Mouse (Mus musculus): ENCODE measurements around the gene Lcmt1. TPM values are rescaled to one million over a fixed set of nuclear protein-coding genes. Genes with fewer than 3 reads are reported as not detected.

Lcmt1 gene
- polyA plus RNA-seq, 1 experiment from 2014 or later: 61.0 TPM

- whole genome bisulfite sequencing: 87% methylated on average over 3 of the region's 3 CpGs
- Histone ChIP-seq H3K36me3 (peaks cover under 1% of the 10 kb centered on the region; the same call in 1 of the 2 replicates), H3K4me3 (no peak overlapping the region), H3K27me3 (ENCODE audit: low read depth, poor library complexity, severe bottlenecking) (no peaks in the 10 kb centered on the region), H3K4me1 (peaks cover 50% of the 10 kb centered on the region), H3K27ac (replicated peaks) (no peak overlapping the region), H3K9me3 (replicated peaks) (no peaks in the 10 kb centered on the region)
- DNase-seq (ENCODE audit: low spot score): no peak
These were observed 24.5 kb upstream of the Lcmt1 start for GRCm38 (mm10) chr7:123345041-123345544.

DNA sequence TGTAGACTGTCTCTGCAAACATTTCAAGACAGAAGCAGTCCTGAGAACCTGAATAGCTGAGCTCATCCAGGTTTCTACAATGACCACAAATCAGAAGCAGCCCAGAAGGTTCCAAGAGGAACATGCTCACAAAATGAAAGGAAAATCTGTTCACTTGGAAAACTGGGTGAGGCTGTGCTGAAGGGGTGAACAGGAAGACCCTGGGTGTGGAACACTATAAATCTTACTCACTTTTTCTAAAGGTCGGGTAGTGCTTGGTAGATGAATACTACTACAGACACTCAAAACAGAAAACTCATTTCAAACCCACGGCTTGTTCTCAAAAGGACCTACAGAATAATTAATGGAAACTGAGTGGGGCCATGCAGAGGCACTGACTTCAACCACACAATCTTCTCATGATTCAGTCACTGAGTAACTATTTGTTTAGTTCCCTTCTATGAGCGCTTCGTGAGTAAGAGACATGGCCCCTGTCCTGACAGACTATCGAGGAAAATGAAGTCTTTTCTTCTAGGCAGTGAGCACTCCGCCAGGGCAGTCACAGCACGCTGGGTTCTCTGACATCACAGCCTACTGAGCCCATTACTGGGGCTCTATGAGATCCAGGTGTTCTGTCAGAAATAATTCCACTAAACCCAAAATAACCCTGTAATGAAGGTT, 22.8 kb upstream of the Lcmt1 start:
- DNase-seq (ENCODE audit: low spot score): no peak
- Histone ChIP-seq H3K27me3 (ENCODE audit: low read depth, poor library complexity, severe bottlenecking) (no peaks in the 10 kb centered on the region), H3K36me3 (peaks cover 3% of the 10 kb centered on the region), H3K9me3 (replicated peaks) (no peaks in the 10 kb centered on the region), H3K4me1 (peaks cover 38% of the 10 kb centered on the region), H3K4me3 (no peak overlapping the region), H3K27ac (replicated peaks) (no peak overlapping the region)
- 93% methylated on average over 7 of the region's 7 CpGs for WGBS

GRCm38 (mm10) chr7:123349813-123350212, 19.8 kb upstream of the Lcmt1 start:
- no peak for DNase-seq (ENCODE audit: low spot score)
- no peaks in the 10 kb centered on the region for H3K9me3 ChIP-seq (replicated peaks)
- H3K4me3 ChIP-seq: no peak overlapping the region
- no peak overlapping the region for H3K27ac ChIP-seq (replicated peaks)
- H3K4me1 ChIP-seq: peaks cover 14% of the 10 kb centered on the region
- WGBS: 80% methylated on average over 11 of the region's 11 CpGs
- peaks cover 3% of the 10 kb centered on the region for H3K36me3 ChIP-seq
- no peaks in the 10 kb centered on the region for H3K27me3 ChIP-seq (ENCODE audit: low read depth, poor library complexity, severe bottlenecking)

DNA sequence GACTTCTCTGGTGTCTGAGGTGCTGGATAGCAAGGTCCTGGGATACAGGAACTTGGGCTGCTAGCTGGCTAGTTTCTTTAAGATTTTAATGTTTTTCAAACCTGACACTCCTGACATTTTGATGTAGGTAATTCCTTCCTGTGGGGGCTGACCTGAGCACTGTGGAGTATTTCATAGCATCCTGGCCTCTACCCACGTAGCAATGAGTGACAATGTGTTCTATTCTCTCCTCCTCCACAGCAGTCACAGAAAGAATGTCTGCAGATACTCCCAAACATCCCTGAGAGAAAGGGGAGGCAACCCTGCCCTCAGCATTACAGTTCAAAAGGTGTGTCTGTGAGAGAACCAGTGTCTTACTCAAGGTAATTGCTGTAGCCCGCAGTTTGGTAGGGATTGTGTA, 19.3 kb upstream of the Lcmt1 start:
- 80% methylated on average over 2 of the region's 2 CpGs for WGBS
- Histone ChIP-seq H3K4me1 (peaks cover 14% of the 10 kb centered on the region), H3K9me3 (replicated peaks) (no peaks in the 10 kb centered on the region), H3K4me3 (no peak overlapping the region), H3K27me3 (ENCODE audit: low read depth, poor library complexity, severe bottlenecking) (no peaks in the 10 kb centered on the region), H3K36me3 (peaks cover 3% of the 10 kb centered on the region), H3K27ac (replicated peaks) (no peak overlapping the region)
- DNase-seq (ENCODE audit: low spot score): no peak

- Histone ChIP-seq H3K36me3 (peaks cover 15% of the 10 kb centered on the region), H3K27me3 (ENCODE audit: low read depth, poor library complexity, severe bottlenecking) (no peaks in the 10 kb centered on the region), H3K27ac (replicated peaks) (no peak overlapping the region), H3K9me3 (replicated peaks) (no peaks in the 10 kb centered on the region; the same call in 1 of the 2 replicates), H3K4me3 (no peak overlapping the region), H3K4me1 (peaks cover 14% of the 10 kb centered on the region)
- DNase-seq (ENCODE audit: low spot score): no peak
- WGBS: 91% methylated on average over 4 of the region's 4 CpGs
These were observed 16.5 kb upstream of the Lcmt1 start for GRCm38 (mm10) chr7:123353081-123353480.

- Histone ChIP-seq H3K36me3 (peaks cover 15% of the 10 kb centered on the region), H3K27ac (replicated peaks) (no peak overlapping the region), H3K27me3 (ENCODE audit: low read depth, poor library complexity, severe bottlenecking) (no peaks in the 10 kb centered on the region), H3K9me3 (replicated peaks) (no peaks in the 10 kb centered on the region; the same call in 1 of the 2 replicates), H3K4me1 (peaks cover 14% of the 10 kb centered on the region), H3K4me3 (no peak overlapping the region)
- WGBS: 84% methylated on average over 5 of the region's 5 CpGs
- DNase-seq (ENCODE audit: low spot score): no peak
These were observed 15.7 kb upstream of the Lcmt1 start for GRCm38 (mm10) chr7:123353879-123354278.

GRCm38 (mm10) chr7:123354392-123354791, 15.2 kb upstream of the Lcmt1 start:
- Histone ChIP-seq H3K36me3 (peaks cover 15% of the 10 kb centered on the region), H3K4me1 (peaks cover 16% of the 10 kb centered on the region), H3K9me3 (replicated peaks) (no peaks in the 10 kb centered on the region; the same call in 1 of the 2 replicates), H3K27ac (replicated peaks) (no peak overlapping the region), H3K4me3 (no peak overlapping the region), H3K27me3 (ENCODE audit: low read depth, poor library complexity, severe bottlenecking) (no peaks in the 10 kb centered on the region)
- no peak for DNase-seq (ENCODE audit: low spot score)
- 83% methylated on average over 5 of the region's 5 CpGs for WGBS

DNA sequence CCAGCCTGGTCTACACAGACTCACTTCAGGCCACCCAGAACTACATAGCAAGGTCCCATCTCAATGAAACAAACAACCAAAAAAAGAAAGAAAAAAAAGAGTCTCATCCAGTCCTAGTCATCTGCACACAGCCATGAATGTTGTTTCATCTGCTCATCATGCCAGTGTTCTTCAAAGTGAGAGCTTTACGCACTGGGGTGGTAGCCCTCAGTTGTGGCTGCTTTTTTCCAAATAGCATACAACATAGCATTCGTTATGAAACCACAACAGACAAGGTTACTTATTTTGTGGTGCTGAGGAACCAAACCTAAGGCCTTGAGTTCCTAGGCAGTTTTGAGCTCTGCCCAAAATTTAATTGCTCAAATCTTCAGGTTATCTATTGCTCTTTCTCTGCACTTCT, 14.7 kb upstream of the Lcmt1 start:
- Histone ChIP-seq H3K4me3 (no peak overlapping the region), H3K36me3 (peaks cover 15% of the 10 kb centered on the region), H3K27me3 (ENCODE audit: low read depth, poor library complexity, severe bottlenecking) (no peaks in the 10 kb centered on the region), H3K27ac (replicated peaks) (no peak overlapping the region), H3K9me3 (replicated peaks) (no peaks in the 10 kb centered on the region; the same call in 1 of the 2 replicates), H3K4me1 (peaks cover 16% of the 10 kb centered on the region)
- 93% methylated on average over 2 of the region's 2 CpGs for WGBS
- no peak for DNase-seq (ENCODE audit: low spot score)

GRCm38 (mm10) chr7:123356158-123356557, 13.4 kb upstream of the Lcmt1 start:
- no peak for DNase-seq (ENCODE audit: low spot score)
- Histone ChIP-seq H3K36me3 (peaks cover 19% of the 10 kb centered on the region), H3K27me3 (ENCODE audit: low read depth, poor library complexity, severe bottlenecking) (no peaks in the 10 kb centered on the region), H3K9me3 (replicated peaks) (no peaks in the 10 kb centered on the region; the same call in 1 of the 2 replicates), H3K4me3 (no peak overlapping the region), H3K27ac (replicated peaks) (no peak overlapping the region), H3K4me1 (peaks cover 9% of the 10 kb centered on the region)
- WGBS: 93% methylated on average over 3 of the region's 3 CpGs

GRCm38 (mm10) chr7:123359101-123359500, 10.5 kb upstream of the Lcmt1 start:
- no peak overlapping the region for H3K27ac ChIP-seq (replicated peaks)
- no peak overlapping the region for H3K4me3 ChIP-seq
- peaks cover 9% of the 10 kb centered on the region for H3K4me1 ChIP-seq
- no peaks in the 10 kb centered on the region for H3K27me3 ChIP-seq (ENCODE audit: low read depth, poor library complexity, severe bottlenecking)
- peaks cover 22% of the 10 kb centered on the region for H3K36me3 ChIP-seq
- DNase-seq (ENCODE audit: low spot score): peak; percentile 36
- WGBS: 62% methylated on average over 7 of the region's 7 CpGs
- no peaks in the 10 kb centered on the region; the same call in 1 of the 2 replicates for H3K9me3 ChIP-seq (replicated peaks)

DNA sequence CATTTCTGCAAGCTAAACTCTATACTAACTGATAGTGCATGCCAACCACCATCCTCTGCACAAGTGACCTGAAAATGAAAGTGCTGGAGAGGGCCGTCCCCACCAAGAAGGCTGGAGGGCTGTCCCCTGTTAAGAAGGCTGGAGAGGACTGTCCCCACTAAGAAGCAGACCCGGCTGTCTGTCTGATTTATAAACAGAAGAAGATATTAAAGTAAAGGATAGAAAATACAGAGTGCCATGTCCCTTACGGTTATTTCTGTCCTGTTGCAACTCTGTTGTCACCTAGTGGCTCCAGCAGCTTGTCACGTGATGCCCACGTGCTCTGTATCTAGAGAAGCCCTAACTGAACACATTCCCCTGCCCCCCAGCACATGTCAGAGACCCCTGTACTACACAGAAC, 9.4 kb upstream of the Lcmt1 start:
- peaks cover 9% of the 10 kb centered on the region for H3K4me1 ChIP-seq
- no peaks in the 10 kb centered on the region for H3K27me3 ChIP-seq (ENCODE audit: low read depth, poor library complexity, severe bottlenecking)
- no peak overlapping the region for H3K4me3 ChIP-seq
- H3K36me3 ChIP-seq: peaks cover 24% of the 10 kb centered on the region
- no peak for DNase-seq (ENCODE audit: low spot score)
- no peaks in the 10 kb centered on the region; the same call in 1 of the 2 replicates for H3K9me3 ChIP-seq (replicated peaks)
- no peak overlapping the region for H3K27ac ChIP-seq (replicated peaks)
- WGBS: 93% methylated on average over 5 of the region's 5 CpGs

DNA sequence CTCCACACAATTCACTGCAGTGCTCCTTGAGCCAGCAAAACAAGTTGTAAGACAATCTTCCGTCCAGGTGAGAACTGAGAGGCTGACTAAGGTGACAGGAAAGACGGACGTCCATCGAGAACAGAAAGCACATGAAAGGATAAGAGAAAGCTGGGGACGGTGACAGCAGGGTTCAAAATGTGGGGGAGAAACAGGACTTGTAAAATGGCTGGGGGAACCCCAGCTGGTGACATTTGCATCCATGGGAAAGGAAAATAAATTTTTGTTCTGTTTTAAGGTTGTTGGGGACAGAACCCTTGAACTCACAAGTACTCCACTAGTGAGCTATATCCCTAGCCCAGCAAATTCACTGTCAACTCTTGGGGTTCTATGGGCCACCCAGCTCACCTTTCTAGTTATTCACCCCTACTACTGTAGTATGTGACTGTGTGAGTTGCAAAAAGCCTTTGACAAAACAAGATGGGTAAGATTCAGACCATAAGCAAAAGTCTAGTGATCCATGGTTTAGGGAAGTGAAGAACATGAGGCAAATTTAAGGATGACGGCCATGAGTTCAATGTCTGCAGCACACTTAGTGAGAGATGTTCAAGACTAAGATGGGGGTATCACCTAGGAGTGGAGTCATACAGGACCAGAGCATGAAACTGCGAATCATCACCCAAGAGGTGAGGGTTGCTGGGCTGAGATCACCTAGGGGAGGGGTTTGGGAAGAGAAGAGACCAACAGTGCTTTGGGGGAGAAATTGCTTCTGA, 8.2 kb upstream of the Lcmt1 start:
- Histone ChIP-seq H3K27me3 (ENCODE audit: low read depth, poor library complexity, severe bottlenecking) (no peaks in the 10 kb centered on the region), H3K9me3 (replicated peaks) (no peaks in the 10 kb centered on the region; the same call in 1 of the 2 replicates), H3K4me3 (no peak overlapping the region), H3K36me3 (peaks cover 24% of the 10 kb centered on the region), H3K4me1 (peaks cover 15% of the 10 kb centered on the region), H3K27ac (replicated peaks) (no peak overlapping the region)
- DNase-seq (ENCODE audit: low spot score): no peak
- 91% methylated on average over 7 of the region's 7 CpGs for WGBS

DNA sequence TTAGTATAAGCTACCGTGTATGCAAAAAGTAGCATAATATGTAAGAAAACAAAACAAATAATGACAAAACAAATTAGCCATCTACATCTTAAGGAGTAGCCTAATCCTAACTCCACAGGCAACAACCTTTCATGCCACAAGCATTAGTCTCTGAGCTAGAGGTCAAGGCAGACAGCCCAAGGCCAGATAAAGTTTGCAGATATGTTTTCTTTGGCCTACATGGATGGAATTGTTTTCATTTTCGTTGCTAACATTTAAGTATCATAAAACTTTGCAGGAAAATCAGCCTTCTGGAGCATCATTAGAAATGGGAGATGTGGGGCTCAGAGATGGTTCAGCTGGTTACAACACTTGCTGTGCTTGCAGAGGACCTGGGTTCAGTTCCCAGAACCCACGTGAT, 6.8 kb upstream of the Lcmt1 start:
- Histone ChIP-seq H3K9me3 (replicated peaks) (no peaks in the 10 kb centered on the region), H3K27me3 (ENCODE audit: low read depth, poor library complexity, severe bottlenecking) (no peaks in the 10 kb centered on the region), H3K4me3 (no peak overlapping the region), H3K27ac (replicated peaks) (no peak overlapping the region), H3K4me1 (peaks cover 29% of the 10 kb centered on the region), H3K36me3 (peaks cover 14% of the 10 kb centered on the region)
- DNase-seq (ENCODE audit: low spot score): no peak
- WGBS: 89% methylated on average over 3 of the region's 3 CpGs

Data from midbrain, embryonic 10.5 days (tissue).